Mouse (Mus musculus) MEL (cell line): ENCODE data around the gene Grin2b. TPM values are rescaled to one million over a fixed set of nuclear protein-coding genes. Genes with fewer than 3 reads are reported as not detected.

Experiments
- DNase-seq: peaks from one replicate; pipeline ENCODE4 v3.0.0; 2011; ENCODE audit warnings: low read depth, low spot score
- H3K27ac ChIP-seq: 2 replicates; pipeline ENCODE4 v1.5.1; 2012; ENCODE audit warnings: low read depth, mild to moderate bottlenecking, control low read depth, low read length, moderate library complexity; ENCODE audit not compliant: control insufficient read depth
- H3K27me3 ChIP-seq, 2 experiments: fragments of 150-350 bp in 1 of 2; sonication (generic) in 1 of 2; 2 replicates each; pipeline ENCODE4 v1.6.1; 2012; ENCODE audit warnings: low read length in 2 of 2, mild to moderate bottlenecking in 2 of 2, improper control_type of control experiment in 1 of 2, moderate library complexity in 1 of 2; ENCODE audit not compliant: insufficient read depth in 2 of 2, control insufficient read depth in 1 of 2
- H3K36me3 ChIP-seq, 2 experiments: 2 replicates each; pipeline ENCODE4 v1.6.1; 2012 to 2014; ENCODE audit warnings: low read length in 2 of 2, improper control_type of control experiment in 1 of 2, inconsistent platforms in 1 of 2, mild to moderate bottlenecking in 1 of 2; ENCODE audit not compliant: insufficient read depth in 2 of 2, control insufficient read depth in 1 of 2
- H3K4me1 ChIP-seq, 2 experiments: fragments of 150-350 bp in 1 of 2; sonication (generic) in 1 of 2; 2 replicates each; pipeline ENCODE4 v1.6.1; 2012; ENCODE audit warnings: low read length in 2 of 2, improper control_type of control experiment in 1 of 2, mild to moderate bottlenecking in 1 of 2; ENCODE audit not compliant: insufficient read depth in 2 of 2, control insufficient read depth in 1 of 2
- H3K4me3 ChIP-seq, 2 experiments: fragments of 150-350 bp in 1 of 2; sonication (generic) in 1 of 2; 2 replicates each; pipeline ENCODE4 v1.5.1; 2012; ENCODE audit warnings: low read depth in 2 of 2, low read length in 2 of 2, mild to moderate bottlenecking in 2 of 2, moderate library complexity in 2 of 2, control low read depth in 1 of 2, improper control_type of control experiment in 1 of 2; ENCODE audit not compliant: control insufficient read depth in 1 of 2, insufficient read depth in 1 of 2
- H3K79me2 ChIP-seq: 2 replicates; pipeline ENCODE4 v1.6.1; 2012; ENCODE audit warnings: mild to moderate bottlenecking, low read length, moderate library complexity; ENCODE audit not compliant: control insufficient read depth, poor library complexity, insufficient read depth
- H3K9ac ChIP-seq: 2 replicates; pipeline ENCODE4 v1.6.1; 2012; ENCODE audit warnings: low read depth, mild to moderate bottlenecking, control low read depth, low read length, moderate library complexity; ENCODE audit not compliant: control insufficient read depth, poor library complexity, severe bottlenecking
- H3K9me3 ChIP-seq: fragments of 150-350 bp; sonication (generic); replicated peaks from 2 replicates; pipeline ENCODE4 v1.6.1; 2012; ENCODE audit warnings: mild to moderate bottlenecking, low read length, improper control_type of control experiment, moderate library complexity; ENCODE audit not compliant: insufficient read depth
- CHD2 ChIP-seq: IDR thresholded peaks from 2 replicates; pipeline ENCODE4 v1.6.1; 2011; ENCODE audit warnings: low read length, improper control_type of control experiment
- CTCF ChIP-seq, 3 experiments: IDR thresholded peaks in 2 of 3; conservative IDR thresholded peaks in 1 of 3; 2 replicates each; pipeline ENCODE4 v1.5.1; 2011 to 2012; ENCODE audit warnings: low read length in 3 of 3, low read depth in 2 of 3, mild to moderate bottlenecking in 2 of 3, improper control_type of control experiment in 1 of 3, inconsistent platforms in 1 of 3, mixed read lengths in 1 of 3, moderate library complexity in 1 of 3; ENCODE audit not compliant: control insufficient read depth in 1 of 3, insufficient read depth in 1 of 3, poor library complexity in 1 of 3, severe bottlenecking in 1 of 3
- E2F4 ChIP-seq: IDR thresholded peaks from 2 replicates; pipeline ENCODE4 v1.6.1; 2011; ENCODE audit warnings: low read depth, low read length, improper control_type of control experiment, borderline replicate concordance
- ELF1 ChIP-seq: IDR thresholded peaks from 2 replicates; pipeline ENCODE4 v1.6.1; 2014; ENCODE audit warnings: low read depth, mild to moderate bottlenecking, inconsistent platforms, low read length, improper control_type of control experiment, moderate library complexity
- EP300 ChIP-seq, 2 experiments: IDR thresholded peaks; 2 replicates each; pipeline ENCODE4 v1.6.1; 2011; ENCODE audit warnings: improper control_type of control experiment in 2 of 2, low read length in 2 of 2, low read depth in 1 of 2, mild to moderate bottlenecking in 1 of 2
- ETS1 ChIP-seq: IDR thresholded peaks from 2 replicates; pipeline ENCODE4 v1.6.1; 2012; ENCODE audit warnings: low read depth, mild to moderate bottlenecking, inconsistent platforms, low read length, improper control_type of control experiment, moderate library complexity
- GATA1 ChIP-seq: IDR thresholded peaks from 2 replicates; pipeline ENCODE4 v1.6.1; 2011; ENCODE audit warnings: low read depth, low read length, improper control_type of control experiment
- KAT2A ChIP-seq: conservative IDR thresholded peaks from 2 replicates; pipeline ENCODE4 v1.6.1; 2012; ENCODE audit warnings: low read depth, low read length, improper control_type of control experiment, inconsistent platforms
- MAFK ChIP-seq: IDR thresholded peaks from 2 replicates; pipeline ENCODE4 v1.6.1; 2011; ENCODE audit warnings: low read depth, mild to moderate bottlenecking, low read length, improper control_type of control experiment, borderline replicate concordance
- MXI1 ChIP-seq: IDR thresholded peaks from 2 replicates; pipeline ENCODE4 v1.6.1; 2011; ENCODE audit warnings: mild to moderate bottlenecking, low read depth, low read length, improper control_type of control experiment
- MYB ChIP-seq: IDR thresholded peaks from 2 replicates; pipeline ENCODE4 v1.6.1; 2011; ENCODE audit warnings: mild to moderate bottlenecking, low read depth, low read length, improper control_type of control experiment
- NRF1 ChIP-seq: IDR thresholded peaks from 2 replicates; pipeline ENCODE4 v1.6.1; 2014; ENCODE audit warnings: low read depth, mild to moderate bottlenecking, inconsistent platforms, low read length, improper control_type of control experiment, moderate library complexity; ENCODE audit not compliant: poor library complexity, insufficient read depth, severe bottlenecking
- POLR2AphosphoS2 ChIP-seq: IDR thresholded peaks from 2 replicates; pipeline ENCODE4 v1.6.1; 2011; ENCODE audit warnings: low read length, improper control_type of control experiment
- POLR2AphosphoS5 ChIP-seq: IDR thresholded peaks from 2 replicates; pipeline ENCODE4 v1.6.1; 2012; ENCODE audit warnings: low read depth, borderline replicate concordance, mild to moderate bottlenecking, inconsistent platforms, low read length, moderate library complexity, mixed read lengths
- SIN3A ChIP-seq: IDR thresholded peaks from 2 replicates; pipeline ENCODE4 v1.6.1; 2012; ENCODE audit warnings: low read length, improper control_type of control experiment, inconsistent platforms
- TAL1 ChIP-seq: IDR thresholded peaks from 2 replicates; pipeline ENCODE4 v1.6.1; 2012; ENCODE audit warnings: mild to moderate bottlenecking, inconsistent platforms, low read length, moderate library complexity, mixed read lengths
- TBP ChIP-seq: IDR thresholded peaks from 2 replicates; pipeline ENCODE4 v1.8.0; 2011; ENCODE audit warnings: low read depth, low read length, improper control_type of control experiment
- UBTF ChIP-seq: IDR thresholded peaks from 2 replicates; pipeline ENCODE4 v1.6.1; 2012; ENCODE audit warnings: low read depth, mild to moderate bottlenecking, inconsistent platforms, low read length, improper control_type of control experiment, moderate library complexity, borderline replicate concordance; ENCODE audit not compliant: insufficient read depth
- ZC3H11A ChIP-seq: IDR thresholded peaks from 2 replicates; pipeline ENCODE4 v1.6.1; 2012; ENCODE audit warnings: low read depth, mild to moderate bottlenecking, inconsistent platforms, low read length, improper control_type of control experiment
- polyA plus RNA-seq, 2 experiments: library from polyadenylated mRNA; stranded (reverse) in 1 of 2; unstranded in 1 of 2; fragments of >175 nt in 1 of 2; fragments of >200 nt in 1 of 2; gene quantifications; 2 replicates each; pipeline versions ENCODE4 v1.2.1 to v1.2.4; 2012; ENCODE audit warnings: low replicate concordance in 2 of 2, low read depth in 1 of 2; ENCODE audit not compliant: insufficient read length in 2 of 2, insufficient read depth in 1 of 2, missing spikeins in 1 of 2
- total RNA-seq: library from RNA; depleted of rRNA; stranded (reverse); fragments of 300-350 nt; gene quantifications from 2 replicates; pipeline ENCODE4 v1.2.3, GENCODE M21; 2012

Gene Grin2b
- total and polyA plus RNA-seq, 3 experiments = not detected

- no peaks in the 10 kb centered on the region for H3K9me3 ChIP-seq
- no peak overlapping the region for H3K27ac ChIP-seq
- H3K36me3 ChIP-seq = no peaks in the 10 kb centered on the region
- no peaks in the 10 kb centered on the region for H3K27me3 ChIP-seq
- no peaks in the 10 kb centered on the region for H3K79me2 ChIP-seq
- TF ChIP-seq SIN3A (no peak), CHD2 (no peak), E2F4 (no peak), CTCF (IDR thresholded peaks at IDR 0.05 in 2 of 3, conservative IDR thresholded peaks at IDR 0.05 in 1 of 3; ENCODE audit: control insufficient read depth in 1 of 3, insufficient read depth in 1 of 3, low read depth in 2 of 3, low read length in 3 of 3, poor library complexity in 1 of 3, severe bottlenecking in 1 of 3) (no peak), TBP (no peak), TAL1 (no peak), MXI1 (no peak)
- DNase-seq = no peak
- no peak overlapping the region for H3K4me3 ChIP-seq
- H3K4me1 ChIP-seq = no peaks in the 10 kb centered on the region
- no peak overlapping the region for H3K9ac ChIP-seq
Measured at GRCm38 (mm10) chr6:135863965-135864364, 309.3 kb downstream of the Grin2b start.

GRCm38 (mm10) chr6:135859502-135859901 is 313.8 kb downstream of the Grin2b start:
- DNase-seq = no peak
- Histone ChIP-seq H3K27ac (no peak overlapping the region), H3K79me2 (no peaks in the 10 kb centered on the region), H3K4me3 (no peak overlapping the region), H3K9me3 (no peaks in the 10 kb centered on the region), H3K27me3 (no peaks in the 10 kb centered on the region), H3K9ac (no peak overlapping the region), H3K36me3 (no peaks in the 10 kb centered on the region), H3K4me1 (no peaks in the 10 kb centered on the region)
- TF ChIP-seq KAT2A (no peak), CHD2 (no peak), EP300 (IDR thresholded peaks at IDR 0.05; ENCODE audit: low read depth in 1 of 2, low read length in 2 of 2) (no peak), SIN3A (no peak), NRF1 (no peak), POLR2AphosphoS2 (no peak), GATA1 (no peak), CTCF (IDR thresholded peaks at IDR 0.05 in 2 of 3, conservative IDR thresholded peaks at IDR 0.05 in 1 of 3; ENCODE audit: control insufficient read depth in 1 of 3, insufficient read depth in 1 of 3, low read depth in 2 of 3, low read length in 3 of 3, poor library complexity in 1 of 3, severe bottlenecking in 1 of 3) (no peak), ETS1 (no peak), UBTF (no peak), ELF1 (no peak), MYB (no peak), TBP (no peak), MAFK (no peak), ZC3H11A (no peak), POLR2AphosphoS5 (no peak)
